Mouse (Mus musculus) natural killer cell, adult 2 months (primary cell): ENCODE results near the gene Gm10961.

Experiments used
- DNase-seq, 2 experiments: peaks; one replicate each; pipeline ENCODE4 v3.0.0; 2022; ENCODE audit warnings: low spot score in 2 of 2

The Gm10961 gene

DNA sequence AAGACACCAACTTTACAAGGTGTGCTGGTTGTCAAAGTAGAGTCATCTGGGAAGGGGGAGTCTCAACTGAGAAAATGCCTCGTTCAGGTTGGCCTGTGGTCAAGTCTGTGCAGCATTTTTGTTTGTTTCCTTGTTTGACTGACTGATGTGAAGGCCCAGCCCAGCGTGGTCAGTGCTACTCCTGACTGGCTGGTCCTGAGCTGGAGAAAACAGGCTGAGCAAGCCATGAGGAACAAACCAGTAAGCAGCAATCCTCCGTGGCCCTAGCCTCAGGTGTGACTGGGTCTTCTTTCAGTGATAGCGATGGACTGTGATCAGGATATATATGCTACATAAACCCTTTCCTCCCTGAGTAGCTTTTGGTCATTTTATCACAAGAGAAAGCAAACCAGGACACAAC, 25.8 kb downstream of the Gm10961 start:
- no peak for DNase-seq

DNA sequence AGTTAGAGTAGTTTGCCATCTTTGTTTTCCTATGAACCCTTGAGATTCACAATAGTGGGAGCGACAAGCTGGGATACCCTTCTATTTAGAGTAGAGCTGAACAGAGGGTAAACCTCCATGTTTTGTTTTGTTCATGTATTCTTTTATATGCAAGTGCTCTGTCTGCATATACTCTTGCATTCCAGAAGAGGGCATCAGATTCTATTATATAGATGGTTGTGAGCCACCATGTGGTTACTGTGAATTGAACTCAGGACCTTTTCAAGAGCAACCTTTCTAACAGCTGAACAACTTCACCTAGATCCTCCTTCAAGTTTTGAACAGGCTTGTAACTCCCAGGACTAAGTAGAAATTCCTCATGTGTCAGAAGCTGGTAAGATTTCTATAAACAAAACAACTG, 27.9 kb downstream of the Gm10961 start:
- DNase-seq: no peak

DNA sequence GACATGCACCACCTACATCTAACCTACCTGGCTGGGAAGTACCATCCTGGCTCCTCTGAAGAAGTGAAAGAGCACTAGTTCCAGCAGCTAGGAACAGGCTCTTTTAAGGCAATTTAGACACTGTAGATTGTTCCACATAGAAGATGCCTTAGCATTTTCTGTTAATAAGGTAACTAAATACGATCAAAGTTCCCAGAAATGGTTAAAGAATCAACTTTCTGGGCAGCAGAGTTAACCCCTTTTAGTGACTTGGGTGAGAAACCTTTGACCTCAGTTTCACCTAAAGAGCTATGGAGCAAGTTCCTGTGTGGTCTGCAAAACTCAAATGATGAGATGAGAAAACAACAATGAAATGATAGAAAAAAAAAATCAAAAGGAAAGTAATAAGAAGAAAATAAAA, 33.5 kb downstream of the Gm10961 start:
- no peak for DNase-seq

DNA sequence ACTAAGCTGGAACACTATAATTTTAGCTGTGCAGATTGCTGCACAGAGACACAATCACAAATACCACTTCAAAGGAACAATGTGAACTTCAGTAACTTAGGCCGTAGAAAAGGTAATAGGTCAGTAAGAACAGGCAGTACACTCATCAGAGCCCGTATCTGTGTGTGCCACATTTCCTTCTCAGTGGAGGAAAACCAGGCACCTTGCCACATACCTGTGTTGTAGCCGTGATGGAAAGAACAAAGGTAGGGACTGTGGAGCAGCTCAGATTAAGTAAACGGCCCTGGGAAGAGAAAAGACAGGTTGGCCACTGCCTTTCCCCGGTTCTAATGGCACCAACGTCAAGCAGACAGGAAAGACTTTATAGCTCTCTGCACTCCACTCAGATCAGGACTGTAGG, 36.3 kb downstream of the Gm10961 start:
- DNase-seq: no peak

DNA sequence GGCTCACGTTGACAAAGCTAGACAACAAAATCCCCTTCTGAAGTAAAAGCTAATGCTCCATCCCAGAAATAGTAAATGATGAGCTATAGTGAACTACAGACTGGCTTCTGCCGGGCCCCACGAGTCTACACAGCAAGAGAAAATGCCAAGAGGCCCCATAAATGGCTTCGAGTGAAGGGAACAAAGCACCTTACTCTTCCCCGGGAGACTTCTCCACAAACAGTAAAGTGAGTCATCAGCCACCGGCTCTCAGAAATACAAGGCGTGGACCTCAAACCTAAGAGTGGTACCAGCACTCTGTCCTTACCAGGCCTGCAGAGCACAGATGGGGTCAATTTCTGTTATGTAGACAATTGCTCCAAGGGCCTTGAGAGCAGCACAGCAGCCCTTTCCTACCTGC, 37.7 kb downstream of the Gm10961 start:
- no peak for DNase-seq

DNA sequence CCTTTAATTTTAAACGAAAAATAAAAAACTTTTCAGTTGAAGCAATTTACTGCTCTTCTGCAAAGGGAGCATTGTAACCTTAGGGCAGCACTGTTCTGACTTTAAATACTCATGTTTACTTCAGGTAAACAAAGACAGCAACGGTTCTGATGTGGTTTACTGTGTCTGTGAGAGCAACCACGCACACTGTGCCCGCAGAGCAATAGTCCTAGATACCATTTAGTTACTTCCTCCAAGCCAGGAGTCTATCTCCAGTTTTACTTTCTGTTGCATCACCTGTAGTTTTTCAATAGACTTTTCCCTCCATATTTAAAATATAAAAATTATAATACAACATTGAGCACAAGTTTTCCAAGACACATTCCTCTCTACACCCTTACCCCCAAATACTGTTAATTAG, 39.4 kb downstream of the Gm10961 start:
- DNase-seq: no peak

DNA sequence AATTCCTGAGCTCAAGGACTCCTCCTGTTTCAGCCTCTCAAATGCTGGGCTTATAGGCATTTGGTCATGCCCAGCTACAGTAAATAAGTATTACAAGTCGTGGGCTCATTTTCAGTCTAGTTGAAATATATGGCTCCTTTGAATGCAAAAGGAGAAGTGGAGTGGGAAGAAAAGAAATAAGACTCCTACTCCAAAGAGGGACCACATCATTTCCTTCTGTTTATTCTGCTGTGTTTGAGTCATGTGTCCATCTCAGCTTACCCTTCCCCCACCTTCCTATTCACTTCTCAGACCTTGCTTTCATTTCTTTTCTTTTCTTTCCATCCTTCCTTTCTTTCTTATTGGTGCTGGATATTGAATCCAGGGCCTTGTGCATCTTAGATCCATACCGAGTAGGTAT, 40.4 kb downstream of the Gm10961 start:
- no peak for DNase-seq

DNA sequence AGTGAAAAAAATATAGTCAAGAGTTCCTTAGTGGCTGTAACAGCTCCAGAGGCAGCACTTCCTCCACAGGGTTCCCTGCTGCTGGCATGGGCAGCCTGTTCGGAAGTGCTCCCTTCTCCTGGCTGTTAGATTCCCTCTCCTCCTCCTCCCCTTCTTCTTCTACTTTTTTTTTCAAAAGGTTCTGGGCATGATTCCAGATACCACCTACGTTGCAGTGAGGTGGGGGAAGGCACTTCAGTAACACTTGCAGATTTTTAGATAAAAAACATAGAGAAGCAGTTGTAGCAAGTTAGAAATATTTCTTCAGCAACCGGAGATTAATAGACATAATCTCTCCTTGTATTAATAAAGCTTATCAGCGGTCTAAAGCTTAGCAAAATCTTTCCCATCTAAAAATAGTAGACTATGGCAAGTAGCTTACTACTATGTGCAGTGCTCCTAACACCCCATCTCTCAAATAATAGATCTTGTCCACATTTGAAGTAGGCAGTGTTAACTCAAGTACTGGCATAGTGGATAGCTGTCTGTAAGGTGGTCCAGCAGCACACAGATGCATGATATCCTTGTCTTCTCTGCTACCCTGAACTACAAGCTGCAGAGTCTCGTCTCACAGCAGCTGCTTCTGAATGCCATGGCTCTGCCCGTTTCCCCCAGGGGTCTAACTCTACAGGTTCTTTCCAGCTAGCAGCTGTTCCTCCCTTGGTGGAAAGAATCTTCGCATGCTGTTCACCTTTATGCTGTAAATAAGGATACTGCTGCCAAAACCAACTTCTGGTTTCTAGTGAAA, 49.9 kb downstream of the Gm10961 start:
- DNase-seq: no peak
